Mouse (Mus musculus) spleen, adult 2 months (tissue): Measurements from ENCODE around the gene C1qtnf5. TPM values are rescaled to one million over a fixed set of nuclear protein-coding genes. Genes with fewer than 3 reads are reported as not detected.

Source experiments
- DNase-seq, 2 experiments: peaks; one replicate each; pipeline versions ENCODE4 v3.0.0 to v3.0.0-alpha.2; 2012 to 2021; ENCODE audit warnings: low spot score in 2 of 2, low read depth in 1 of 2
- H3K27ac ChIP-seq: fragments of 200-500 bp; 2 replicates; pipeline ENCODE4 v1.5.1; 2012; ENCODE audit warnings: low read length, inconsistent platforms; ENCODE audit not compliant: insufficient read depth
- H3K27me3 ChIP-seq: fragments of 200-500 bp; 2 replicates; pipeline ENCODE4 v1.6.1; 2012; ENCODE audit warnings: mild to moderate bottlenecking, moderate library complexity, low read length, inconsistent platforms; ENCODE audit not compliant: control insufficient read depth, insufficient read depth
- H3K36me3 ChIP-seq: fragments of 200-500 bp; 2 replicates; pipeline ENCODE4 v1.6.1; 2012; ENCODE audit warnings: mild to moderate bottlenecking, low read length, inconsistent platforms; ENCODE audit not compliant: control insufficient read depth, insufficient read depth
- H3K4me1 ChIP-seq: fragments of 200-500 bp; 2 replicates; pipeline ENCODE4 v1.6.1; 2011; ENCODE audit warnings: inconsistent platforms; ENCODE audit not compliant: control insufficient read depth, insufficient read depth, insufficient read length
- H3K4me3 ChIP-seq: fragments of 200-500 bp; 2 replicates; pipeline ENCODE4 v1.5.1; 2011; ENCODE audit warnings: mild to moderate bottlenecking, inconsistent platforms; ENCODE audit not compliant: insufficient read depth, insufficient read length; ENCODE audit errors: extremely low read depth
- CTCF ChIP-seq: fragments of 200-500 bp; IDR thresholded peaks from 2 replicates; pipeline ENCODE4 v1.5.1; 2011; ENCODE audit warnings: mild to moderate bottlenecking, inconsistent platforms; ENCODE audit not compliant: insufficient read depth, insufficient read length, insufficient replicate concordance; ENCODE audit errors: extremely low read depth
- POLR2A ChIP-seq: fragments of 200-500 bp; IDR thresholded peaks from 2 replicates; pipeline ENCODE4 v1.6.1; 2011; ENCODE audit warnings: low read depth, low read length, inconsistent platforms
- WGBS: fragments of 180-500 bp; shearing (Covaris S2); methylation state at CpG from one replicate; pipeline ENCODE4 v1.1.7; 2018; 5-methylcytosine and 5-hydroxymethylcytosine counted together
- polyA plus RNA-seq: library from polyadenylated mRNA; depleted of rRNA; stranded (reverse); fragments of >200 nt; gene quantifications from 2 replicates; pipeline ENCODE4 v1.2.3, GENCODE M21; 2012; rRNA removed

C1qtnf5 gene
- 6.7 and 8.2 TPM in 2 replicates for polyA plus RNA-seq

DNA sequence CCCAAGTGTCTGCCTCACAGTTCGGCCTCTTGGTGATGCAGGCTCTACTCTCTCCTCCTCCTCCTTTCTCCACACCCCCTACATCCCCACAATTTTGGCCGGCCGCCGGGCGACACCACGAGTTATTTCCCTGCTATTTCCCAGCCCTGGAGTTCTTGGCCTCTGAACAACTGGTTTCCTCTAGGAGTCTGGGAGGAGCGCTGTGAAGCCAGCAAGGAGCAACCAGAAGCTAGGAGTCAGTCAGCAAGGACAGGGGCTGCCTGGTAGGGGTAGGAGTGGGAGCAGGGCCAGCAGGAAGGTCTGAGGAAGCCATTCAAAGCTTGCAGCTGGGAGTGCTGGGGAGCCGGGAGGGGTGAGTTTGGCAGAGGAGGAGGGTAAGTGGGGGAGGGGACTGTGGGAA is at the start of gene C1qtnf5:
TSS of gene C1qtnf5 (plus strand) at position 136 of the 400 bp plus-strand sequence.
- no peak for DNase-seq
- no peak within 1 kb of the TSS for H3K27ac ChIP-seq
- 86% methylated on average over 8 of the region's 8 CpGs for WGBS
- no peaks in the 10 kb centered on the region; the same call in 1 of the 2 replicates for H3K4me1 ChIP-seq
- no peak within 1 kb of the TSS for H3K4me3 ChIP-seq
- no peaks in the 10 kb centered on the region for H3K27me3 ChIP-seq
- no peak for TF ChIP-seq POLR2A
- no peak for TF ChIP-seq CTCF
- no peaks in the 10 kb centered on the region; the same call in 1 of the 2 replicates for H3K36me3 ChIP-seq

DNA sequence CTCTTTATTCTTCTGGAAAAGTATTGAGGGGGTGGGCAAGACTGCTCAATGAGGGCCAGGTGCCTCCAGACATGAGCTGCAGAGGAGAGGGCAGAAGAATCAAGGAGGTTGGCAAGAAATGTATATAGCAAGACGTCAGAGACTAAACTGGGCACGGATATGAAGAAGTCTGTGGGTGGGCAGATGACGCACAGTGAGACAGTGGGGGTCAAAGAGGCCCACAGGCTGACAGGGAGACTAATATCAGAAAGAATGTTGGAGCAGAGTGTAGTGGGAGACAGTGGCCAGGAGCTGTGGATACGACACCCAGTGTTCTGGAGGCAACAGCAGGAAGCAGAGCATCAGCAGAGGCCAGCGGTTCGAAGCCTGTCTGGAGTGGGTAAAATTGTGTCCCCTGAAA is 48.4 kb upstream of the C1qtnf5 start:
- WGBS = 89% methylated on average over 6 of the region's 6 CpGs
- no peaks in the 10 kb centered on the region for H3K36me3 ChIP-seq
- H3K4me1 ChIP-seq = no peaks in the 10 kb centered on the region
- H3K27ac ChIP-seq = no peak overlapping the region
- no peak for DNase-seq
- no peak for TF ChIP-seq POLR2A
- TF ChIP-seq CTCF = no peak
- no peaks in the 10 kb centered on the region for H3K27me3 ChIP-seq
- no peak overlapping the region for H3K4me3 ChIP-seq

DNA sequence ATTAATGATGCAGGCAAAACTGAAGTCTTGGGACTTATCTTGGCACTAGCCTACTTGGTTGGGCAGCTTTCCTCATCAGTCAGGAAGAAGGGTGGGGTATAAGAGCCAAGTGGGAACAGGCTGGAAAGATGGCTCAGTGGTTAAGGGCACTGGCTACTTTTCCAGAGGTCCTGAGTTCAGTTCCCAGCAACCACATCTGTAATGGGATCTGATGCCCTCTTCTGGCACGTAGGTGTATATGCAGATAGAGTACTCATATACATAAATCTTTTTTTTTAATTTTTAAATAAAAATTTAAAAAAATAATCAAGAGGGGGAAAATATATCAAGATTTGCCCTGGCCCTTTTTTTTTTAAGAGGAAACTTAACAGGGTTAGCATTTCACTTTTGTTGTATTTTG is 41.9 kb upstream of the C1qtnf5 start:
- Histone ChIP-seq H3K27me3 (no peaks in the 10 kb centered on the region), H3K4me3 (no peak overlapping the region), H3K27ac (no peak overlapping the region), H3K4me1 (peaks cover 7% of the 10 kb centered on the region; the same call in 1 of the 2 replicates), H3K36me3 (no peaks in the 10 kb centered on the region)
- WGBS = 35% methylated on average over 1 of the region's 1 CpGs
- DNase-seq = no peak
- no peak for TF ChIP-seq POLR2A

DNA sequence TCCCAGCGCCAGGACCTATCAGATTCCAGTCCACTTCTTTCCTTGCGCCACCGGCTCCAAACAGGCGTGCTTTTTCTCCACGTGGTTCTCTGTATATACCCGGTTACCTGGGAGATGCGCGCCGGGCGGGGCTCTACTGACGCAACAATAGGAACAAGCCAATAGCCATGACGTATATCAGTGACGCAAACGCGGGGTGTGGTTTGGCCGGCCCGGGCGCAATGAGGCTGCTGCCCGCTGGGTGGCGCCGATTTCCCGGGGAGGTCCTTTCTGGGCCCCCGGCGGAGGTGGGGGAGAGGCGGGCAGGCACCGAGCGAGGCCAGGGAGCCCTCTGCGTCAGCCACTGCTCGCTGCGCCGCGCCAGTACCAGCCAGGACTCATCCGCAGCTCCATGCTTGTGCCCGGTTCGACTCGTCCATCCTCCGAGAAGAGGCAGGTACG is 40.2 kb upstream of the C1qtnf5 start, which contains the start of gene Usp2:
TSS of gene Usp2 (plus strand) at position 237 of the 441 bp plus-strand sequence.
- Histone ChIP-seq H3K4me3 (peak within 1 kb of the TSS; percentile 56), H3K27me3 (no peaks in the 10 kb centered on the region), H3K4me1 (peaks cover 7% of the 10 kb centered on the region; the same call in 1 of the 2 replicates), H3K36me3 (no peaks in the 10 kb centered on the region), H3K27ac (peak within 1 kb of the TSS; percentile 20; the same call in 1 of the 2 replicates)
- TF ChIP-seq POLR2A (no peak), CTCF (peak; percentile 65)
- peak; percentile 91 to 96 for DNase-seq
- WGBS = under 1% methylated on average over 38 of the region's 38 CpGs

DNA sequence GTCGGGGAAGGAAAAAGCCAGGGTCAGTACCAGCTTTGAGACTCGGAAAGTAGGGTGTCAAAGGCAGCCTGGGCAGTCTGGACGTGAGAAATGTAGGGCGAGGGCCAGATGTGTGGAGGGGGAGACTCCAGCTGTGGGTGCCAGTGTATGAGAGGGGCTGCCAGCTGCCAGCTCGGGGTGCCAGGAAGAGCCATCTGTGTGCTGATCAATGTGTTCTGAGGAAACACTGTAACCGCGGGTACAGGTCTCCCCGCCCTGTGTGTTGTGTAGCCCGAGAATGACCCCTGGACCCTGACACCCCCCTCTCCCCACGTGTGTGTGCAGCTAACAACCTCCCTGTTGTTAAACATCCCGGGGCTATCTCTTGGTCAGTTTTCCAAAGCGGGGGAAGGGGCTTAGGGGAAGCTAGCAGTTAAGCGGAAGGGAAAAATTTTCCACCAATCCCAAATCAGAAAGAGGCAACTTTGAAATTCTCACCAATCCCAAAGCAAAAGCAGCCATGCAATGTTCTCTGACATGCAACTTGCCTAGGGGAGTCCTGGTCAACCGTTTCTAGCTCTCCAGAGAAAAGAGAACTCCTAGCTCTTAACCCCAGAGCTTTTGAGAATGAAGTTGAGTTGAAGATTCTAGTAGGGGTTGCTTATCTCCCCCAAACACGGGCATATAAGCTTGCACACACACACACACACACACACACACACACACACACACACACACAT is 39.6 kb upstream of the C1qtnf5 start:
- Histone ChIP-seq H3K36me3 (no peaks in the 10 kb centered on the region), H3K4me3 (peak overlapping the region; percentile 56), H3K27ac (peak overlapping the region; percentile 20; the same call in 1 of the 2 replicates), H3K27me3 (no peaks in the 10 kb centered on the region), H3K4me1 (peaks cover 7% of the 10 kb centered on the region; the same call in 1 of the 2 replicates)
- 10% methylated on average over 15 of the region's 15 CpGs for WGBS
- DNase-seq = no peak
- TF ChIP-seq CTCF (no peak), POLR2A (no peak)

DNA sequence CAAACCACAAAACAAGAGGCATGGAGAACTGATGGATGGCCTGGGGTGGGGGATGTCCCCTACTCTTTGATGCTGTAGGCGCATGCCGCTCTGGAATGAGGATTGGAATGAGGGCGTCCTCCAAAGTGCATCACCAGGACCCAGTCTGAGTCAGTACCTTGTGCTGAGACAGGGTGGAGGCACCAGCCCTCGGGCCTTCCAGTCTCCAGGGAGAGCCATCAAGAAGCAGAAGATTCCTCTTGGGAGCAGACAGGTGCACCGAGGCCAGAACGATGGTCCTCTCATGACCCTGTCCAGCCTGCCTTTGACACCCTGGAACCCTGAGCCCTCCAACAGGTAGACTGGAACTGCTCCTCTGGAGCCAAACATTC is 39.1 kb upstream of the C1qtnf5 start:
- no peaks in the 10 kb centered on the region for H3K36me3 ChIP-seq
- TF ChIP-seq POLR2A (no peak), CTCF (no peak)
- no peak for DNase-seq
- no peaks in the 10 kb centered on the region for H3K27me3 ChIP-seq
- no peak overlapping the region for H3K4me3 ChIP-seq
- peaks cover 7% of the 10 kb centered on the region; the same call in 1 of the 2 replicates for H3K4me1 ChIP-seq
- H3K27ac ChIP-seq = no peak overlapping the region
- WGBS = 77% methylated on average over 6 of the region's 6 CpGs

DNA sequence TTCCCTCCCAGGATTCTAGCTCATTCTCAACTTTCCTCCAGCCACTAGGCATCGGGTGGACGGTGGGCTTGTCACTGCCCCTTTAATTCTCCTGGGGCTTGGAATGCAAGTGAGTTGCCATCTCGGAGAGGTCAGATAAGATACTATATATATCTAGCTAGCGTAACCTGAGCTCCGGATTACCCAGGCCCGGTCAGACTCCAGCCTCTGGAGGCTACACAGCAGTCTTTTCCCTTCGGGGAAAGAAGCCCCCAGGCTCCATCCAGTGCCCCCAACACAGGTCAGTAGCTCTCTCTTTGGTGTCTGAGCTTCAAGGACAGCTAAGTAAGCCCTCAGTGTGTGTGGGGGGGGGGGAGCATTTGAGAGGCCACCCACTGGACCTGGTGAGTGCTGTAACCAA is 37.8 kb upstream of the C1qtnf5 start:
- H3K4me3 ChIP-seq = no peak overlapping the region
- H3K27me3 ChIP-seq = no peaks in the 10 kb centered on the region
- H3K4me1 ChIP-seq = peaks cover 7% of the 10 kb centered on the region; the same call in 1 of the 2 replicates
- no peaks in the 10 kb centered on the region for H3K36me3 ChIP-seq
- TF ChIP-seq CTCF = no peak
- no peak for TF ChIP-seq POLR2A
- DNase-seq = no peak
- WGBS = 84% methylated on average over 7 of the region's 7 CpGs
- H3K27ac ChIP-seq = no peak overlapping the region
